Mouse (Mus musculus) layer of hippocampus, postnatal 25 days (tissue): ENCODE data around the gene Fuk. TPM values are rescaled to one million over a fixed set of nuclear protein-coding genes. Genes with fewer than 3 reads are reported as not detected.
"Not testable (repeated sequence)": the region's sequence is repeated elsewhere in the genome, so short reads cannot be mapped to it uniquely, and the experiment has no call there.

Experiments used
- DNase-seq, 2 experiments: peaks; one replicate each; pipeline ENCODE4 v3.0.0; 2022; ENCODE audit warnings: mixed read lengths in 2 of 2, low spot score in 1 of 2; ENCODE audit errors: extremely low spot score in 1 of 2
- total RNA-seq, 2 experiments: library from RNA; stranded (reverse); gene quantifications; 2 replicates each; pipeline ENCODE4 v1.2.3; 2021

Fuk gene
- total RNA-seq, 2 experiments from 2014 or later = 20.9 to 23.1 TPM

DNA sequence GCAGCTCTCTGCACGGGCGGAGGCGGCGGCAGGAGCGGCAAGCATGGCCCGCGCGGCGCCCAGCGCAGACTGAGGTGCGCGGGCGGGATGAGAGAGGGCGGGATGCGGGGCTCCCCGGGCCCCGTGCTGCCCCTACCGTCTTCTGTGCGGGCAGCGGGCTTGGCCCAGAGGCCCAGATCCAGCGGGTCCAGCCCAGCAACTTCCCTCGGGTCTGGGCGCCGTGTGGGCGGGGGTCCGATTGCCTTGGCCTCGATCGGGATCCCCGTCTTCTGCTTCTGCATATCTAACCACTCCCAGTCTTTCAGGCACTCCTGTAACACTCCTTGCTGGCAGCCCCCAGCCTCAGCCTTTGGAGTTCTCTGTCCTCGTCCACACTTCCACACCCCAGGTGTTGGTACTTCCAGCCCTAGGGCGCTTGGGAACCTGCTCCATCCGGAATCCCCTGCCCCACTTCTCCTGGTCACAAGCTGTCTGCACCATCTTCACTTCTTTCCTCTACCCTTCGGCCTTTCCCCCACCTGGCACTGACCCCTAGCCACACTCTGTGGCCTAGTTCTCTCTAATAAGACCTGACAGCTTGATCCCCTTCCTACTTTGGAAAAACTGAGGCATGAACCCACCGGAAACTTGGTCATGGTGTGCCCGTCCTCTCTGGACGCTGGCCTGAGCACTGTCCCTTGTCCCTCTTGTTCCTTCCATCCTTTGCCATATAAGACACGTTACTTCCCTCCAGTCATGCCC lies 17.9 kb upstream of the Fuk start:
- peak in 1 of 2 experiments; percentile 46 for DNase-seq

DNA sequence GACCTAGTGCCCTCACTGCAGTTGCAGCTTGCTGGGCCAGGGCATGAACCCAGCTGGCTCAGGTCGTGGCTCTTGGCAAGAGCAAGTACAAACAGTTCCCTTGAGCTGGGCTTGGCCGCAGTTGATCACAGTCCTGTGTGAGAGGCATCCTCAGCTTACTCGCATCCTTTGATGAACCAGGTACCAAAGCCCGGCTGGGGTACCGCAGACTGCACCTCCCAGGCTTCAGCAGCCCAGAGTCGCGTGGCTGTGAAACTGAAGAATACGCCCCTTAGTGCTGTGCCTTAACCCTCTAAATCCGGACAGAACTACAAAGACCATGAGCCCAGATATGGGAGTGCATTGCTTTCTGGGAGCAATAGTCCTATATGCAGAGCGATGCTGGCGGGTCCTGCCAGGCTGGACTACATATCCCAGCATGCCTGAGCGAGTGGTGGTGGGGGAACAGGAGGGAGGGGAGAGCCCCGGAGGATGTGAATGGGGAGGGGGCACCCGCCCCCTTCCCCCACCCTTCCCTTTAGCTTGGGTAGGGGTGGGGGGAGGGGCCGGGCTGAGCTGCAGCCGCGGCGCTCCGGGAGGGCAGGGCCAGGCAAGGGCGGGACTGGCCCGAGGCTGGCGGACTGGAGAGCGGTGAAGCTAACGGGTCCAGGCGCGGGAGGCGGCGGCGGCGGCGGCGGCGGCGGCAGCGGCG lies 17.2 kb upstream of the Fuk start, which contains the start of gene St3gal2:
Gene St3gal2, plus strand, starts transcription at position 582 of the 691 bp plus-strand sequence.
- peak; percentile 57 to 64 for DNase-seq

DNA sequence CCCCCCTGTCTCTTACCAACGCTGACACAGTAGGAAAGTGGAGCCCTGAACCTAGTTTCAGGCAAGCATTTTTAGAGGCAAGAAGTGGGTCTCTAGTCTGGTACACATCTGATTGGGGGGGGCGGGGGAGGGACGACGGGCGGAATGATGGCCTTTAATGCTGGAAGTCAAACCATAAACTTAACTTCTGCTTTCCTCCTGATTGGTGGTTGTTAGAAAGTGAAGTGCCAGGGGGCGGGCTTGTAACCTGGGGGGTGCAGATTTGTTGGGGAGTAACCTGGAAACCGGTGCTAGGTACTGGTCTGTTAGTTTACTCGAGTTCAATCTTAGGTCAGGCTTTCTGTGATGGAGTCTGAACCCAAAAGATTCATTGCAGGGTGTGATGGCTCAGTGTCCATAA lies 16.2 kb upstream of the Fuk start:
- no peak for DNase-seq

DNA sequence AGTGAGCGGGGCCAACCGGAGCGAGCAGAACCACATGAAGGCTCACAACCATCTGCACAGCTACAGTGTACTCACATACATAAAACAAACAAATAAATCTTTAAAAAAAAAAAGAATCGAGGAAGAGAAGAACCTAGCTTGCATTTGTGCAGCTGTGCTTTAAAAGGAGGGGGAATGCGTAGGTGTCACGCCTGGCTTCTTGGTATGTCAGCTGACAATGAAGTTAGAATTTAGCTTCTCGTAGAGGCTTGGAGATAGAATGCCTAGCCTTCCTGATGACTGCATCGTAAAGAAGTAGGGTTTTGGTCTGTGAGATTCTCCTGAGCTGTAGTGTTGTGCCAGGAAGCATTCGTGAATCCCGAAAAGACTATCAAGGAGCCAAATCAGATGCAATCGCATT lies 15.7 kb upstream of the Fuk start:
- DNase-seq = no peak

DNA sequence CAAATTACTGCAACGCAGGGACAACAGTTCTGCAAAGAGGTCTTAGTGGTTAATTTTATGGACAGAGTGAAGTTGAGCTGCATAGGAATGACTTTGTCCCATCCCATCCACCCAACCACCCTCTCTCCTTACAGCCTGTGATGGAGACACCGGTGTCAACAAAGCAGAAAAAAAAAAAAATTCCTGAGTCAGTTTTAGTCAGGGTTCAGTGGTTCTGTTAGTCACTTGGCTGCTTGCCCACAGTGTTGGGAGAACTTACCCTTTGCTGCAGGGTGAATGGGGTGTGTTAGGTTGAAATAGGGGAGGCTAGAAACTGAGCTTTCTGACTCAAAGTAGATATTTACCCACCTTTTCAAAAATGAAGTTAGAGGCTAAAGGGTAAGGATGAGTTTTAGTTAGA lies 15.1 kb upstream of the Fuk start:
- no peak for DNase-seq

DNA sequence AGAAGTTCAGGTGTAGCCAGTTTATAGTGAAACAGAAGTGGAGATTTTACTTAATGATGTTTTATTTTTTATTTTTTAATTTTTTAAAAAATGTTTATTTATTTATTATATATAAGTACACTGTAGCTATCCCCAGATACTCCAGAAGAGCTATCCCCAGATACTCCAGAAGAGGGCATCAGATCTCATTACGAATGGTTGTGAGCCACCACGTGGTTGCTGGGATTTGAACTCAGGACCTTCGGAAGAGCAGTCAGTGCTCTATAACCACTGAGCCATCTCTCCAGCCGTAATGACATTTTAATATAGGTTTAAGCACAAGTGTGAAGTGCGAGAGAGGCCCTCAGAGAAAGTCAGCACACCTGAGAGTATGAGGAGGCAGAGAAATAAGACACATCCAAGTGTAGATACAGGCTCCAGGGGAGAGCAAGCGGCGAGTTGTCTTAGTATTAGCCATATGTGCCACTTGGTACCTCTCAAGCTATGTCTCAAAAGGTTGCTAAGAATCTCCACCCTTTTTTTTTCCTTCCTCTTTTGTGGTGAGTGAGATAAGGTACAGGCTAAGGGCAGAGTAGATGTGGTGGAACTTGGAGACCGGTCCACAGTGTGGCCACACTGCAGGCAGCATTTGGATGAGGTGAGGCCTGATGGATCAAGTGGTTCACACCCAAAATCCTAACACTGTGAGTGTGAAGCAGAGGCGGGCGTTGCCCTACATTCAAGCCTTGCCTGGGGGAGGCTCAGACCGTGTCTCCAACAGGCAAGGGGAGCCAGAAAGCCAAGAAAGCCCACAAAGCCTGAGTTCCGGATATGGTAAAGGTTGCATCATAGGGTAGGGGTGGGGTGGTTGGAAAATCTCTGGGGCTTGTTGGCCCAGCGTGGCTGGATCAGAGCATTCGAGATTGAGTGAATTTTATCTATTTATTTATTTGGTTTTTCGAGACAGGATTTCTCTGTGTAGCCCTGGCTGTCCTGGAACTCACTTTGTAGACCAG lies 9.6 kb upstream of the Fuk start:
- no peak for DNase-seq

- DNase-seq = not testable (repeated sequence)
These were observed 7.6 kb upstream of the Fuk start for GRCm38 (mm10) chr8:110909850-110910249.

DNA sequence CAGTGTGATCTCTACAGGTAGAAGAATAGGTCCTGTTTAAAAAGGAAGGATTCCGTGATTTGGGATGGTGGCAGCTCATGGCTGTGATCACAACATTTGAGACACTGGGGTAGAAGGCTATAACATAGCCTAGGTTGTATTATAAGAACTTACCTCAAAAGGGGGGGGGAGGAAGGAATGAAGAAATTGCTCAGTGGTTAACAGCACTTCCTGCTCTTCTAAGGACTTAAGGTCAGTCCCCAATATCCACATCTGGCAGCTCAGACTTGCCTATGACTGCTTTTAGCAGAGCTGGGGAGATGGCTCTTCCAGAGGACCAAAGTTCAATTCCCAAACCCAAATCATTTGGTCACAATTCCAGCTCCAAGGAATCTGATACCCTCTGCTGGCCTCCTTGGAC lies 4.4 kb upstream of the Fuk start:
- no peak for DNase-seq

GRCm38 (mm10) chr8:110905404-110905803 lies 3.1 kb upstream of the Fuk start:
- DNase-seq = no peak

GRCm38 (mm10) chr8:110902579-110902965 lies 284 bp upstream of the Fuk start:
- DNase-seq = no peak

DNA sequence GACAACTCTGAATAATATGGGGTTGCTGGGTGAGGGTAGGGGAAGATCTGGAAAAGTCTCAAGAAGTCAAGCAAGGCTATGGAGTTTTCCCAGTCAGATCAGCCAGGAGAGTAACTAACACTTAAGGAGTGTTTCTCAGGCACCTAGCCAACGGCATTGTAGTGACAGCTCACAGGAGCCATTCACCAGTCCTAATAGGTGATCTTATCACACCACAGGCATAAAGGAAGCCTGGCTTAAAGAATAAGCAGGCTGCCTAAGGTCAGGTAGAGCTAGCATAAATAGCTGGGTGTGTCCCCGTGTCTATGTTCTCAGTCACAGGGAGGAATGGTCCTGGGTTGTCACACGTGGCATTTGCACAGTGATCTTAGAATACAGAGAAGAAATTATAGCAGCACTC lies 1.2 kb downstream of the Fuk start:
- DNase-seq = no peak

- DNase-seq = no peak
These were observed 4.8 kb downstream of the Fuk start for GRCm38 (mm10) chr8:110897495-110897894.

GRCm38 (mm10) chr8:110895812-110896211 lies 6.5 kb downstream of the Fuk start:
- no peak for DNase-seq

GRCm38 (mm10) chr8:110895254-110895653 lies 7.0 kb downstream of the Fuk start:
- DNase-seq = no peak

DNA sequence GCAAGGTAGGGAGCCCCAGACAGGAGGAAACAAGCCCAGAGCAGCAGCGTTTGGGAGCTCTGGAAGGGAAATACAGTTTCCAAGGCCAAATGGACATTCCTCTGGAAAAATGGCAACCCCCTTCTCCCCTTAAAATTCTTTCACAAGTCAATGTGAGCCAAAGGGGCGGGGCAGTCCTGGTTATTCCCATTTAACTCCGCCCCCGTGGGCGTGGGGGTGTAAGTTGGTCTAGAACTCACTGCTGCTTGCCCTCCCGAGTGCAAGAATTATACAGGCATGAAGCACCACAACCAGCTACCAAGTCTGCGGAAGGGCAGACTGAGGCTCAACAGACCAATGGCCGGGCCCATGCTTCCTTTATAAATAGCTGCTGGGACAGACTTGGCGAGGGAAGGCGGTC lies 7.4 kb downstream of the Fuk start:
- DNase-seq = no peak

DNA sequence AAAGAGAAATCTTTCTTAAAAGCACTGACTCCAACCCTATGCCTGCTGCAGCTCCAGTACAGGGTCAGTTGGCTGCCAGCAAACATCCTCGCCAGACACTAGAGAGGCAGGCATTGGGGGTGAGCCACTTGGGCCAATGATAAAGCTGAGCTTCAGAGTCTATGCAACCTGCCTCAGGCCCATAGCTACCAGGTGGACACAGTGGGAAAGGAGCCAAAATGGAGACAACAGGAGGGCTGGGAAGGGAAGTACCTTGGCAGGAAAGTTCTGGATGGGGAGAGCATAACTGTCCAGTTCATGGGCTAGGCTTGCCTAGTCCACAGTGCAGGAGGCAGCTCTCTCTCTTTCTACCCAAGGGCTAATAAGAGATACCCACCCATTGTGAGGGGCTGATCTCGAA lies 9.4 kb downstream of the Fuk start:
- DNase-seq = no peak

- DNase-seq = no peak
These were observed 10.2 kb downstream of the Fuk start for GRCm38 (mm10) chr8:110892040-110892439.

- no peak for DNase-seq
These were observed 12.3 kb downstream of the Fuk start for GRCm38 (mm10) chr8:110889904-110890470.

GRCm38 (mm10) chr8:110888860-110889259 lies 13.4 kb downstream of the Fuk start:
- no peak for DNase-seq

DNA sequence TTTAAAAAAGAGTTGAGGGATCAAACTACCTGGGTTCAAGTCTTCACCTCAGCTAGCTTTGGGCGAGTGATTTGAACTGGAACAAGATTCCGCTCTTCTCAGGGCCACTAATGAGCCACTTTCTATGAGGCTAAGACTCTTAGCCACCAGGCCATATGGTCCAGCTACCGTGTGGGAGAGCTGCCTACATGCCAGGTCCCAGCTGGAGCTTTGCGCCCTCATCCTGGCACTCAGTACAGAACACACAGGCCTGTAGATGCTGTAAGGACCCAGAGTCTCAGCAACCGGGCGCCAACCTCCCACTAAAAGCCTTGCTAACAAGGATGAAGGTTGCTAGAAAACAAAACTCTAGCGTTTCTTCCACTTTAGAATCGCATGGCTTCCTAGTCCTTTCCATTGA lies 13.8 kb downstream of the Fuk start:
- no peak for DNase-seq

DNA sequence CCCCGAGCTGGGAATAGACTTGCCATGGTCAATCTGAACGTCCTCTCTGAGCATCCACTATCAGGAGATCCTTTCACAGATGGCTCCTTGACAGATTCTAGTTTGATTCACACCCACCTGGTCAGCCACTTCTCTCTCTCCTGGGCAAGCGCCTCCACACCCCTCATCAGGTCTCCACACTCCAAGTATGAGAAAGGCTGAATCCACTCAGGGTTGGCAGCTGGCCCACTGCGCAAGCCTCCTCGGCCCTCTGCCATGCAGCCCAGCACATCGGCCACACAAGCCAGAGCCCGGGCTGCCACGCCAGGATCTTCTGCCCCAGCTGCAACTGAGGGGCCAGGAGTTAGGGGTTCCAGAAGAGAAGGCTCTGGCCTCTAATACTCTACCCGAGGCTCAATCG lies 14.7 kb downstream of the Fuk start:
- no peak for DNase-seq
